Mouse (Mus musculus): ENCODE results near the gene Meis2. TPM values are rescaled to one million over a fixed set of nuclear protein-coding genes. Genes with fewer than 3 reads are reported as not detected.

Gene Meis2
- polyA plus RNA-seq, 1 experiment from 2014 or later = 92.0 TPM

- 12% methylated on average over 6 of the region's 6 CpGs for WGBS
- H3K4me2 ChIP-seq = no peak overlapping the region
- no peaks in the 10 kb centered on the region for H3K27me3 ChIP-seq
- H3K9ac ChIP-seq = no peak overlapping the region
- no peaks in the 10 kb centered on the region for H3K36me3 ChIP-seq
- no peak overlapping the region for H3K4me3 ChIP-seq
- H3K27ac ChIP-seq (replicated peaks) = no peak overlapping the region
- ATAC-seq (ENCODE audit: low read depth) = no peak
- H3K4me1 ChIP-seq (replicated peaks) = peaks cover 35% of the 10 kb centered on the region
- no peaks in the 10 kb centered on the region for H3K9me3 ChIP-seq
These were observed 55.2 kb downstream of the Meis2 start for GRCm38 (mm10) chr2:116010469-116010868.

DNA sequence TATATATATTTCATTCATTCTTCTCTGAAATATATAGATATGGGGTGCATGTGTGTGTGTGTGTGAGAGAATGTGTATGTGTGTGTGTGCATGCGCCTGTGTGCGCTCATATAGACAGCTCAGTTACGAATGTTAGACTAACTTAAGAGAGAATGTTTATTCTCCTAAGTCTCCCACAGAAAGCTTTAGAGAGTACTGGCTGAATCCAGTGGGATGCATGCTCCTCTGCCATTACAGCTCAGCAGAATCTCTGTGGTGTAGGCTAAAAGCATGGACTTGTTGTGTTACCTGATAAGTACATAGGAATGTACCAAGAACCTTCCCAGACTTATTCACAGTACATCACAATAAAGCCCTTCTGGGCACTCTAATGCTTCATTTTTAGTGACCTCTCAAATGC, 55.6 kb downstream of the Meis2 start:
- Histone ChIP-seq H3K9me3 (no peaks in the 10 kb centered on the region), H3K4me1 (replicated peaks) (peaks cover 39% of the 10 kb centered on the region), H3K4me2 (no peak overlapping the region; the same call in 1 of the 2 replicates), H3K9ac (no peak overlapping the region), H3K36me3 (no peaks in the 10 kb centered on the region), H3K4me3 (no peak overlapping the region), H3K27ac (replicated peaks) (peak overlapping the region; percentile 79; the same call in 1 of the 2 replicates), H3K27me3 (no peaks in the 10 kb centered on the region)
- no peak for ATAC-seq (ENCODE audit: low read depth)
- WGBS = 45% methylated on average over 3 of the region's 3 CpGs

- Histone ChIP-seq H3K27ac (replicated peaks) (peak overlapping the region; percentile 79), H3K4me3 (peak overlapping the region; percentile 29), H3K27me3 (no peaks in the 10 kb centered on the region), H3K36me3 (no peaks in the 10 kb centered on the region), H3K9me3 (no peaks in the 10 kb centered on the region), H3K9ac (peak overlapping the region; percentile 64), H3K4me1 (replicated peaks) (peaks cover 42% of the 10 kb centered on the region), H3K4me2 (peak overlapping the region; percentile 55)
- ATAC-seq (ENCODE audit: low read depth) = peak; percentile 84
- WGBS = 3% methylated on average over 20 of the region's 20 CpGs
These were observed 56.3 kb downstream of the Meis2 start for GRCm38 (mm10) chr2:116009097-116009970.

DNA sequence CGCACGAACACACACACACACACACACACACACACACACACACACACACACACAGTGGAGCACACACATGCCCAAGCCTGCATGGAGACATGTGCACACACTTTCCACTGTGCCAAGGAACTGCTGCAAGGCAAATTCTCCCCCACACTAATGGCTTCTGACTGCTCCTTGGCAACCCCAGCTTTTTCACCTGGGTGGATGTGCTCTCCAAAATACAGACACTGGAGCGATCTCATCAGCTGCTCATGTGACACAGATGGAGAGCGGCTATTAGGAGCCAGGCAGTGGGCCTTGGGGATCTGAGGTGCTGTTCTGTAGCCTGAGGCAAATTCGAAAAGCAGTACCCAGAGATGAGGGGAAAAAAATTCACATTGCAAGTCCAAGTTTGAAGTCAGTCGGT, 63.3 kb downstream of the Meis2 start:
- Histone ChIP-seq H3K4me3 (no peak overlapping the region), H3K27me3 (no peaks in the 10 kb centered on the region), H3K9ac (no peak overlapping the region; the same call in 1 of the 2 replicates), H3K36me3 (peaks cover 6% of the 10 kb centered on the region; the same call in 1 of the 2 replicates), H3K4me1 (replicated peaks) (peaks cover 62% of the 10 kb centered on the region), H3K4me2 (no peak overlapping the region), H3K27ac (replicated peaks) (peak overlapping the region; percentile 38; the same call in 1 of the 2 replicates), H3K9me3 (no peaks in the 10 kb centered on the region)
- 49% methylated on average over 6 of the region's 6 CpGs for WGBS
- peak; percentile 74 for ATAC-seq (ENCODE audit: low read depth)

DNA sequence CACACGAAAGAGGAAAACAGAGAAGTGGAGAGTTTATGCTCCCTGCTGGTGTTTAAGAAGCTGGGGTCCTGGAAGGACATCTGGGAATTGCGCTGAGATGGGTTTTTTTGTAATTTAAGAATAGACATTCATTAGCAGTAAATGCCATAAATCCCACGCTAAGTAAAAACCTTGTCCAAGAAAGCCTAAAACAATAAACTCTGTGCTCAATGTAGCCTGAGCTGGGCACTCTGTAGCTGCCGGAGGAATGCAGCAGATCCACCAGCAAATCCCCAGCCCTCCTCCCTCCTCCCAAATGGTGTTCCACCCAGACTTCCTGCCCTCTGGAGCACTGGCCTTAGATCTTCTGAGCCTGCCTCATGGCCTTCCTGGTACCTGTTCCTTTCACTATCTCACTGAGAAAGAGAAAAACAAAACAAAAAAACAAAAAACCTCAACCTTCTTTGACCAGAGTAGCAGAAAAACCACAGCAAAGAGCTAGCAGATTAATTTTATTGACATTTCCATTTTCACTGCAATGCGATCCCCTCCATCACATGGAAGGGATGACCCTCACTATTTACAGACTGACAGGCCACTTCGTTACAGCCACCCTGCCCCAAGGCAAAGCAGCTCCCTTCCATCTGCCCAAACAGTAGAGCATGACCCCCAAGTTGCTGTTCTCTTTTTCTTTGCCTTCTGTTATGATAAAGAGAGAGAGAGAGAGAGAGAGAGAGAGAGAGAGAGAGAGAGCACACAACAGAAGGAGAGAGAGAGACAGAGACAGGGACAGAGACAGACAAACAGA, 64.1 kb downstream of the Meis2 start:
- Histone ChIP-seq H3K27me3 (no peaks in the 10 kb centered on the region), H3K9me3 (no peaks in the 10 kb centered on the region), H3K27ac (replicated peaks) (peak overlapping the region; percentile 52), H3K9ac (no peak overlapping the region), H3K4me1 (replicated peaks) (peaks cover 68% of the 10 kb centered on the region), H3K36me3 (peaks cover 6% of the 10 kb centered on the region; the same call in 1 of the 2 replicates), H3K4me2 (no peak overlapping the region), H3K4me3 (no peak overlapping the region)
- ATAC-seq (ENCODE audit: low read depth) = no peak
- 12% methylated on average over 6 of the region's 6 CpGs for WGBS

GRCm38 (mm10) chr2:116000514-116000913, 65.1 kb downstream of the Meis2 start:
- peaks cover 65% of the 10 kb centered on the region for H3K4me1 ChIP-seq (replicated peaks)
- H3K27me3 ChIP-seq = no peaks in the 10 kb centered on the region
- no peak overlapping the region for H3K27ac ChIP-seq (replicated peaks)
- 47% methylated on average over 5 of the region's 5 CpGs for WGBS
- peak; percentile 38; the same call in 1 of the 2 replicates for ATAC-seq (ENCODE audit: low read depth)
- no peak overlapping the region for H3K4me2 ChIP-seq
- no peak overlapping the region for H3K4me3 ChIP-seq
- H3K36me3 ChIP-seq = peaks cover 6% of the 10 kb centered on the region; the same call in 1 of the 2 replicates
- H3K9me3 ChIP-seq = no peaks in the 10 kb centered on the region
- no peak overlapping the region for H3K9ac ChIP-seq

- no peak overlapping the region for H3K4me3 ChIP-seq
- no peak overlapping the region for H3K9ac ChIP-seq
- 81% methylated on average over 5 of the region's 5 CpGs for WGBS
- no peak overlapping the region for H3K4me2 ChIP-seq
- H3K4me1 ChIP-seq (replicated peaks) = peaks cover 66% of the 10 kb centered on the region
- ATAC-seq (ENCODE audit: low read depth) = no peak
- H3K27ac ChIP-seq (replicated peaks) = no peak overlapping the region
- H3K36me3 ChIP-seq = peaks cover 6% of the 10 kb centered on the region; the same call in 1 of the 2 replicates
- no peaks in the 10 kb centered on the region for H3K27me3 ChIP-seq
- H3K9me3 ChIP-seq = no peaks in the 10 kb centered on the region
These were observed 66.8 kb downstream of the Meis2 start for GRCm38 (mm10) chr2:115998802-115999201.

GRCm38 (mm10) chr2:115996438-115996837, 69.2 kb downstream of the Meis2 start:
- H3K4me1 ChIP-seq (replicated peaks) = peaks cover 45% of the 10 kb centered on the region
- no peak overlapping the region for H3K4me2 ChIP-seq
- no peaks in the 10 kb centered on the region for H3K9me3 ChIP-seq
- peaks cover 6% of the 10 kb centered on the region; the same call in 1 of the 2 replicates for H3K36me3 ChIP-seq
- H3K9ac ChIP-seq = no peak overlapping the region
- no peak for ATAC-seq (ENCODE audit: low read depth)
- H3K27me3 ChIP-seq = no peaks in the 10 kb centered on the region
- H3K27ac ChIP-seq (replicated peaks) = no peak overlapping the region
- no peak overlapping the region for H3K4me3 ChIP-seq
- 48% methylated on average over 2 of the region's 2 CpGs for WGBS

DNA sequence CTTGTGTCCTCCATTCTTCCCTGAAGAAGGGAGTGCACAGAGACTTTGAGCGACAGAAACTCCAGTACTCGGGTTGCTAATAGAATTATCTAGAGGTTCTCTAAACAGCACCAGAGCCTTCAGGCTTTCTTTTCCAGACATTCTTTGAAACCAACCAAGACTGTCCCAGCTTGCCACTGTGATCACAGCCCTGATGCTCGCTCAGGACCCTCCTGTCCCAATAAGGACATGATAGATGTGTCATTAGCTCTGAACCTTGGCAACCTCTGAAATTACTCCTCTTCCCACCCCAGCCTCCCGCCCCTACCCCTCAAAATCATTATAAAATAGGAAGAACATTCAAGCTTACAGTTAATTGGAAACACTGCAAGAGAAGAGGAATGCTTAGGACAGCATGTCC, 71.8 kb downstream of the Meis2 start:
- Histone ChIP-seq H3K36me3 (peaks cover 6% of the 10 kb centered on the region; the same call in 1 of the 2 replicates), H3K27me3 (no peaks in the 10 kb centered on the region), H3K9ac (no peak overlapping the region), H3K4me2 (no peak overlapping the region), H3K4me3 (no peak overlapping the region), H3K27ac (replicated peaks) (no peak overlapping the region), H3K4me1 (replicated peaks) (peaks cover 30% of the 10 kb centered on the region), H3K9me3 (no peaks in the 10 kb centered on the region)
- ATAC-seq (ENCODE audit: low read depth) = no peak
- WGBS = 54% methylated on average over 4 of the region's 4 CpGs

DNA sequence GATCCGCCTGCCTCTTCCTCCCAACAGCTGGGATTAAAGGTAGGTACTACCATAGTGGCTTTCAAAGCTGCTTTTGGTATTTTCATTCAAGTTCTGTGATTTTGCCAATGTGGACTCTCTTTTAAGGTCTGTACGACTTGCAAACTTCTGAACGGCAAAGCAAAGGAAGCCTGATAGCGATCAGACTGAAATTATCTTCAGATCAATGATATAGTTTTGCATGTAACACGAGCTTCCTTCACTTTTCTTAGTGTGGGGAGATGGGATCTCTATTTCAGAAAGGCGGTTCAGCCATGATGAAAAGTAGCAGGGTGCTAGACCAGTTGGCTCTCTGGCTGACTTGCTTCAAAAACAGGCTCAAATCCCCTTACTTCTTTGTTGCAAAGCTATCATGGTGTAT, 76.4 kb downstream of the Meis2 start:
- Histone ChIP-seq H3K9me3 (no peaks in the 10 kb centered on the region), H3K4me2 (no peak overlapping the region), H3K27me3 (no peaks in the 10 kb centered on the region), H3K9ac (no peak overlapping the region), H3K4me3 (no peak overlapping the region), H3K4me1 (replicated peaks) (peaks cover 12% of the 10 kb centered on the region), H3K36me3 (no peaks in the 10 kb centered on the region), H3K27ac (replicated peaks) (no peak overlapping the region)
- no peak for ATAC-seq (ENCODE audit: low read depth)
- 95% methylated on average over 6 of the region's 6 CpGs for WGBS

DNA sequence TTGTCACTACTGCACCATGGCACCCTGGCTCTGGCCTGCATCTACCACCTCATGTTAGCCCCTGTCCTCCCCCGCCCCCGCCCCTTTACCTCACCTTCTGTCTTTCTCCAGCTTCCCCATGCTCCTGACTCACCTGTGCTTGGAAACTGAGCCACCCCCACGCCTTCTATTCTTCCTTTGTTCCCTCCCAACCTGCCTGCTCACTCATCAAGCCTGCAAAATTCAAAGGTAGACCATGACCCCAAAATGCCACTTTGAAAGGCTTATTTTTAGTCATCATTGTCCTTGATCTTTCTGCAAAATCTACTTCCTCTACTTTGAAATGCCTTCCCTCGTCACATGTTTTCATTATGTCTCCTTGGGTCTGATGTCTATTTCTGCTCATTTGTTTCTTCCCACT, 77.2 kb downstream of the Meis2 start:
- Histone ChIP-seq H3K9ac (no peak overlapping the region), H3K36me3 (no peaks in the 10 kb centered on the region), H3K4me2 (no peak overlapping the region), H3K9me3 (no peaks in the 10 kb centered on the region), H3K4me3 (no peak overlapping the region), H3K27me3 (no peaks in the 10 kb centered on the region), H3K4me1 (replicated peaks) (peaks cover 10% of the 10 kb centered on the region; the same call in 1 of the 2 replicates), H3K27ac (replicated peaks) (no peak overlapping the region)
- 95% methylated on average over 4 of the region's 4 CpGs for WGBS
- no peak for ATAC-seq (ENCODE audit: low read depth)

DNA sequence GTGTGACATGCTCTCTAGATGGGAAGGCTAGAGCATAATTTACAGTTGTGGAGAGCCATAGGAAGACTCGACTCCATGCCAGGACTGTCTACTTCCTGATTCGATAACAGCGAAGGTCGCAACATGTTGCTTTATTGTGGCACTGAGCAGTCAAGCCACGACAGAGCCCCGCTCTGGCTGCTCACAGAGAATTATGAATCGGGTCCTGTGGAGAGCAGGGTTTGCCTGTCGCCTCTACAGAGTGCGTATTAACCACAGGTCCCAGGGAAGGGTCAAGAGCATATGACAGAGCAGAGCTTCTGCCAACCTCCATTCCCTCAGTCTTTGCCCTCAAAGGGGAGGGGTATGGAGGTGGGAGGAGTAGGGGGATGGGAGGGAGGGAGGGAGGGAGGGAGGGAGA, 80.7 kb downstream of the Meis2 start:
- 60% methylated on average over 9 of the region's 9 CpGs for WGBS
- no peak for ATAC-seq (ENCODE audit: low read depth)
- no peak overlapping the region for H3K27ac ChIP-seq (replicated peaks)
- H3K4me3 ChIP-seq = no peak overlapping the region
- peaks cover 28% of the 10 kb centered on the region for H3K4me1 ChIP-seq (replicated peaks)
- H3K36me3 ChIP-seq = no peaks in the 10 kb centered on the region
- no peak overlapping the region for H3K4me2 ChIP-seq
- no peak overlapping the region for H3K9ac ChIP-seq
- no peaks in the 10 kb centered on the region for H3K27me3 ChIP-seq
- no peaks in the 10 kb centered on the region for H3K9me3 ChIP-seq
